Mouse (Mus musculus): ENCODE results near the gene Atxn7l1. TPM values are rescaled to one million over a fixed set of nuclear protein-coding genes. Genes with fewer than 3 reads are reported as not detected.

Gene Atxn7l1
- polyA plus RNA-seq, 1 experiment from 2014 or later, result 10.8 TPM

DNA sequence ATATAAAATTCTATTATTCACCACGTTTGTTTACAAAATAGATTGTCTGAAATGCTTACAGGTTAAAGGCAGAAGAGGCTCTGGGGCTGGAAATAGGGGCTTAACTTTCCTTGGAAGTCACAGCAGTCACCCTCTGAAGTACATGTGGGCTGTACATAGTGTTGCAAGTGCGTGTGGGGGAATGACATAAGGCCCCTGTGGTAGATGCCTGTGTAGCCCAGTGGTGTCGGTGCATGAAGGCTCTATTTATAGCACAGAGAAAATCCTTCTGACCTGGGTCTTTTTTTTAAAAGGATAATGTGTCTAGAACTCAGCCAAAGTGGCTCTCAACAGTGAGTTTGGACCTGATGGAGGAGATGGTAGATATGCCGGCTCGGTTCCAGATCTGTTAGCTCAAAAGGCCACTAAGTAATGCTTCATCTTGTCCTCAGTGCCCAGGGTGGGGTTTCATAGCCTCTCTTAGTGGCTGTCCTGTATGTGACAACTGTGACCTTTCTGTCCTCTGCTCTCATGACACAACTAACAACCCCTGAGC lies 111.6 kb downstream of the Atxn7l1 start:
- Histone ChIP-seq H3K27ac (ENCODE audit: low read length) (peak overlapping the region; percentile 40; the same call in 1 of the 2 replicates), H3K4me1 (ENCODE audit: control insufficient read depth, insufficient read depth, low read length) (peaks cover 7% of the 10 kb centered on the region), H3K4me3 (ENCODE audit: low read length) (no peak overlapping the region), H3K9ac (ENCODE audit: low read length) (no peak overlapping the region), H3K4me2 (ENCODE audit: low read depth, low read length) (no peak overlapping the region), H3K36me3 (ENCODE audit: control insufficient read depth, insufficient read depth) (no peaks in the 10 kb centered on the region), H3K9me3 (replicated peaks; ENCODE audit: control insufficient read depth, low read length) (no peaks in the 10 kb centered on the region; the same call in 1 of the 2 replicates), H3K27me3 (ENCODE audit: control insufficient read depth, insufficient read depth, low read length) (no peaks in the 10 kb centered on the region)
- 54% methylated on average over 5 of the region's 5 CpGs for WGBS
- peak; percentile 69; the same call in 1 of the 2 replicates for ATAC-seq (replicated peaks; ENCODE audit: extremely low read depth, insufficient read depth, low FRiP score)

DNA sequence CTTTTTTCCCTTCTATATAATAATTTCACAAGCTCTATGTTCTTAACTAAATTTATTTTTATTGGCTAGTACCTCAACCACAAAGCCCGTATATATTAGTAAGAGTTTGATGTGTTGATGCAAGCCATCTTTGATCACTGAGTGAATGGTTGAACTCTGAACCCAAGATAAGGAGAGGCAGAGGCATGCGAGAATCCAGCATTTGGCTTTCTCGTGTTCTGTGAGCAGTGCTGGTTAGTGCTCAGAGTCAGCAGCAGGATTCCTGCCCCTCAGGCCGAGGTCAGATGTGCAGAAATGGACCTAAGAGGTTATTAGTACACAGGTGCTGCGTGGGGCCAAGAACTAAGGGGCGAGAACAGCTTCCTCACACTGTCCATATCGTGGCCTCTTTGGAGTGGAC lies 113.1 kb downstream of the Atxn7l1 start:
- no peaks in the 10 kb centered on the region; the same call in 1 of the 2 replicates for H3K9me3 ChIP-seq (replicated peaks; ENCODE audit: control insufficient read depth, low read length)
- no peak overlapping the region for H3K4me3 ChIP-seq (ENCODE audit: low read length)
- H3K4me2 ChIP-seq (ENCODE audit: low read depth, low read length), result no peak overlapping the region
- no peaks in the 10 kb centered on the region for H3K36me3 ChIP-seq (ENCODE audit: control insufficient read depth, insufficient read depth)
- peaks cover 7% of the 10 kb centered on the region for H3K4me1 ChIP-seq (ENCODE audit: control insufficient read depth, insufficient read depth, low read length)
- WGBS, result 59% methylated on average over 7 of the region's 7 CpGs
- H3K9ac ChIP-seq (ENCODE audit: low read length), result no peak overlapping the region
- H3K27ac ChIP-seq (ENCODE audit: low read length), result no peak overlapping the region
- no peak for ATAC-seq (replicated peaks; ENCODE audit: extremely low read depth, insufficient read depth, low FRiP score)
- H3K27me3 ChIP-seq (ENCODE audit: control insufficient read depth, insufficient read depth, low read length), result no peaks in the 10 kb centered on the region

DNA sequence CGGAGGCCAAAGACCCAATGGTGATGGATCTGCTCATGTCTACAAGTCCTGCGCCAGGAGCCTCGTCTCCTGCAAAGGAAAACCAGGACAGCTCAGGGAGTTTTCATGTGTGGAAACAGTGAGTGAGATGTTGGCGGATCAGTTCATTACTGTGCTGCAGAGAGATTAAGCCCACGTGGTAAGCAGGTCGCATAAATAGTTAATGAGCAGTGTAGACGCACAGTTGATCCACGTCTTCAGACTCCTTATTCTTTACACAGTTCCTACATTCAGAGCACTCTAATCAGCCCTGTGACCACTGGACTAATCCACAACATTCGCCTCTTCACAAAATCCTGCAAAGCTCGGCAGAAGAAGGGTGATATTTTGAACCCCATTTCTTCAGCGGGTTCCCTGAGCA lies 118.4 kb downstream of the Atxn7l1 start:
- H3K36me3 ChIP-seq (ENCODE audit: control insufficient read depth, insufficient read depth), result no peaks in the 10 kb centered on the region
- ATAC-seq (replicated peaks; ENCODE audit: extremely low read depth, insufficient read depth, low FRiP score), result no peak
- H3K4me1 ChIP-seq (ENCODE audit: control insufficient read depth, insufficient read depth, low read length), result no peaks in the 10 kb centered on the region
- H3K9ac ChIP-seq (ENCODE audit: low read length), result no peak overlapping the region
- H3K27ac ChIP-seq (ENCODE audit: low read length), result no peak overlapping the region
- H3K4me3 ChIP-seq (ENCODE audit: low read length), result no peak overlapping the region
- no peaks in the 10 kb centered on the region; the same call in 1 of the 2 replicates for H3K9me3 ChIP-seq (replicated peaks; ENCODE audit: control insufficient read depth, low read length)
- no peaks in the 10 kb centered on the region for H3K27me3 ChIP-seq (ENCODE audit: control insufficient read depth, insufficient read depth, low read length)
- 86% methylated on average over 11 of the region's 11 CpGs for WGBS
- H3K4me2 ChIP-seq (ENCODE audit: low read depth, low read length), result no peak overlapping the region

DNA sequence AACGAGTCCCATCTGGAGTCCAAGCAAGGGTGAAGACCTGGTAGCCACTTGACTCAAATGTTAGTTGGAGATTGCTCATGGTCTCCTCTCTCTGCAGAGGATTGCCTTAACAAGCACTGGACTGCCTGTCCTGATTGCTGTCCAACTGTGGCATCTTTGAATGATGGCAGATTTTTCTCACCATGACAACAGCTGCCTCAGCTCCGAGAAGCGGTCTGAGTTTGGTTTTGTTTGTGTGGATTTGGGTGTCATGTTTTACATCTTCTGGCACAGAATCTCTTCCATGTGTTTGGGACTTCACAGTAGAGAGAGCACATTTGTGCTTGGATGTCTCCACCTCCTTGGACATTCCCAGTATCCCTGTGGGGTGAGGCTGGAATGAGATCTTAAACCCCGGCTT lies 120.5 kb downstream of the Atxn7l1 start:
- no peak overlapping the region for H3K4me3 ChIP-seq (ENCODE audit: low read length)
- H3K9me3 ChIP-seq (replicated peaks; ENCODE audit: control insufficient read depth, low read length), result no peaks in the 10 kb centered on the region; the same call in 1 of the 2 replicates
- ATAC-seq (replicated peaks; ENCODE audit: extremely low read depth, insufficient read depth, low FRiP score), result no peak
- no peaks in the 10 kb centered on the region for H3K36me3 ChIP-seq (ENCODE audit: control insufficient read depth, insufficient read depth)
- H3K9ac ChIP-seq (ENCODE audit: low read length), result no peak overlapping the region
- WGBS, result 70% methylated on average over 4 of the region's 4 CpGs
- H3K27ac ChIP-seq (ENCODE audit: low read length), result no peak overlapping the region
- H3K27me3 ChIP-seq (ENCODE audit: control insufficient read depth, insufficient read depth, low read length), result no peaks in the 10 kb centered on the region
- H3K4me1 ChIP-seq (ENCODE audit: control insufficient read depth, insufficient read depth, low read length), result no peaks in the 10 kb centered on the region
- no peak overlapping the region for H3K4me2 ChIP-seq (ENCODE audit: low read depth, low read length)

DNA sequence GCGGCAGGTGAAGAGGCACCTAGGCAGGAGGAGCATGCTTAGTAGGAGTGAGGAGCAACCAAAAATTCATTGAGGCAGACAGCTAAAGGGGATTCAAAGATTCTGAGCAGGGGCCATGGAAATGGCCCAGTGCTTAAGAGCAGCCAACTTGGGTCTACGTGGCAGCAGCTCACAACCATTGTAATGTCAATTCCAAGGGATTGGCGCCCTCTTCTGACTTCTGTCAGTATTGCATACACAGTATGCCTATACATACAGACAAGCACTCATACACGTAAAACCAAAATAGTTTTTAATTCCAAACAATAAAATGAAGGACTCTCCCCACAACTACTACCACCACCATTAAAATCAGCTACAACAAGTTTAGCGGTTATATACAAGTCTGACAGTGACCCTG lies 122.2 kb downstream of the Atxn7l1 start:
- 79% methylated on average over 5 of the region's 5 CpGs for WGBS
- Histone ChIP-seq H3K4me1 (ENCODE audit: control insufficient read depth, insufficient read depth, low read length) (no peaks in the 10 kb centered on the region), H3K9me3 (replicated peaks; ENCODE audit: control insufficient read depth, low read length) (no peaks in the 10 kb centered on the region), H3K27ac (ENCODE audit: low read length) (no peak overlapping the region), H3K9ac (ENCODE audit: low read length) (no peak overlapping the region), H3K27me3 (ENCODE audit: control insufficient read depth, insufficient read depth, low read length) (no peaks in the 10 kb centered on the region), H3K36me3 (ENCODE audit: control insufficient read depth, insufficient read depth) (no peaks in the 10 kb centered on the region), H3K4me3 (ENCODE audit: low read length) (no peak overlapping the region), H3K4me2 (ENCODE audit: low read depth, low read length) (no peak overlapping the region)
- ATAC-seq (replicated peaks; ENCODE audit: extremely low read depth, insufficient read depth, low FRiP score), result no peak

DNA sequence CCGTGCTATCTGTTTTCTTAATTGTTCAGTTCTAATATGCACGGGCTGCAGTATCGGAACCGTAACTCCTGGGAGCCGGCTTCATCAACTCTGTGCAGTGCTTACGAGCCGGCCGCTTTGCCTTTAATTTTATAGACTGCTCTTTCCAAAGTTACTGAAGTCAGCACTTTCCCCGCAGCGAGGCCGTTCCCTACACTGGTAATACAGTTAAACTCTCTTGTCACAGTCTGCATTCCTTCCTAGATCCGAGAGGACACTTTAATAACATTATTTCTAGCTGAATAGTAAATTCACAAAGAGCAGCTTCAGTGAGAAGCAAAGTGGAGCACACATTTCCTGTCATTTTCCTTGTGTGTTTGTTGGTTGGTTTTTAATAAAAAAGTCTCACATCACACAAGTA lies 124.4 kb downstream of the Atxn7l1 start:
- no peak overlapping the region for H3K9ac ChIP-seq (ENCODE audit: low read length)
- H3K4me1 ChIP-seq (ENCODE audit: control insufficient read depth, insufficient read depth, low read length), result no peaks in the 10 kb centered on the region
- H3K9me3 ChIP-seq (replicated peaks; ENCODE audit: control insufficient read depth, low read length), result no peaks in the 10 kb centered on the region
- no peaks in the 10 kb centered on the region for H3K36me3 ChIP-seq (ENCODE audit: control insufficient read depth, insufficient read depth)
- ATAC-seq (replicated peaks; ENCODE audit: extremely low read depth, insufficient read depth, low FRiP score), result no peak
- 88% methylated on average over 12 of the region's 12 CpGs for WGBS
- no peak overlapping the region for H3K4me2 ChIP-seq (ENCODE audit: low read depth, low read length)
- H3K27me3 ChIP-seq (ENCODE audit: control insufficient read depth, insufficient read depth, low read length), result no peaks in the 10 kb centered on the region
- no peak overlapping the region for H3K27ac ChIP-seq (ENCODE audit: low read length)
- H3K4me3 ChIP-seq (ENCODE audit: low read length), result no peak overlapping the region

DNA sequence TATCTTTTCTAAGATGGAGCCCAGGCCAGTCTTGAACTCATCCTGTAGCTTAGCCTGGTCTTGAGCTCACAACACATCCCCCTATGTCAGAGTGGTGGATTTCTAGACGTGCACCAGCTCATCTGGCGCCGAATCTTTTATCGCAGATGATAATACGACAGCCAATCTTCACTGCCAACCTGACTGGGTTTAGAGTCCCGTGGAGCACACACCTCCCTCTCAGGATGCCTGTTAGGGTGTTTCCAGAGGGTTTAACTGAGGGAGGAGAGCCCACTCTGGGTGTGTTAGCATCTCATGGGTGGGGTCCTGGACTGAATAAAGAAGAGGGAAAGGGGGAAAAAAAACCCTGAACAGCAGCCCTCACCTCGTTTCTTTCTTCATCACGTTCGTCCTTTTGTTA lies 124.9 kb downstream of the Atxn7l1 start:
- no peak overlapping the region for H3K9ac ChIP-seq (ENCODE audit: low read length)
- 83% methylated on average over 9 of the region's 9 CpGs for WGBS
- no peak for ATAC-seq (replicated peaks; ENCODE audit: extremely low read depth, insufficient read depth, low FRiP score)
- H3K4me3 ChIP-seq (ENCODE audit: low read length), result no peak overlapping the region
- H3K9me3 ChIP-seq (replicated peaks; ENCODE audit: control insufficient read depth, low read length), result no peaks in the 10 kb centered on the region
- no peaks in the 10 kb centered on the region for H3K36me3 ChIP-seq (ENCODE audit: control insufficient read depth, insufficient read depth)
- no peak overlapping the region for H3K4me2 ChIP-seq (ENCODE audit: low read depth, low read length)
- H3K27me3 ChIP-seq (ENCODE audit: control insufficient read depth, insufficient read depth, low read length), result no peaks in the 10 kb centered on the region
- no peak overlapping the region for H3K27ac ChIP-seq (ENCODE audit: low read length)
- H3K4me1 ChIP-seq (ENCODE audit: control insufficient read depth, insufficient read depth, low read length), result no peaks in the 10 kb centered on the region

DNA sequence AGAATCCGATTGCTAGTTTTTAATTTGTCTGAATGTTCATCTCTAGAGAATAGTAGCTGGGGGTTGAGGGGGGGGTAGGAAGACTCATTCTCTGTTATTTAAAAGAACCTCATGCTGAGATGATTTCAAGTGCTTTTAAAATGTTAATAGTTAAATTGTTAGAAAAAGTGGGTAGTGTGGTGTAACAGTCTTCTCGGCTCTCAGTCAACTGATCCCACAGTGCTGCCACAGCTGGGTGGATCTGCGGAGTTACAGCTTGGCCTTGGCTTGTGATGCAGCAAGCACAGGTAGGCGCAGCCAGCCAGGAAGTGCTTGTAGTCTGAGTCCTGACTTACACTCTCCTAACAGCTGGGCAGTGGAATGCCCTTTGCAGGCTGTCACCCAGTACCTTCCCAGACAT lies 125.7 kb downstream of the Atxn7l1 start:
- H3K4me1 ChIP-seq (ENCODE audit: control insufficient read depth, insufficient read depth, low read length), result no peaks in the 10 kb centered on the region
- H3K4me2 ChIP-seq (ENCODE audit: low read depth, low read length), result no peak overlapping the region
- ATAC-seq (replicated peaks; ENCODE audit: extremely low read depth, insufficient read depth, low FRiP score), result no peak
- H3K27me3 ChIP-seq (ENCODE audit: control insufficient read depth, insufficient read depth, low read length), result no peaks in the 10 kb centered on the region
- H3K4me3 ChIP-seq (ENCODE audit: low read length), result no peak overlapping the region
- no peak overlapping the region for H3K9ac ChIP-seq (ENCODE audit: low read length)
- H3K36me3 ChIP-seq (ENCODE audit: control insufficient read depth, insufficient read depth), result no peaks in the 10 kb centered on the region
- WGBS, result 84% methylated on average over 4 of the region's 4 CpGs
- no peaks in the 10 kb centered on the region for H3K9me3 ChIP-seq (replicated peaks; ENCODE audit: control insufficient read depth, low read length)
- no peak overlapping the region for H3K27ac ChIP-seq (ENCODE audit: low read length)

DNA sequence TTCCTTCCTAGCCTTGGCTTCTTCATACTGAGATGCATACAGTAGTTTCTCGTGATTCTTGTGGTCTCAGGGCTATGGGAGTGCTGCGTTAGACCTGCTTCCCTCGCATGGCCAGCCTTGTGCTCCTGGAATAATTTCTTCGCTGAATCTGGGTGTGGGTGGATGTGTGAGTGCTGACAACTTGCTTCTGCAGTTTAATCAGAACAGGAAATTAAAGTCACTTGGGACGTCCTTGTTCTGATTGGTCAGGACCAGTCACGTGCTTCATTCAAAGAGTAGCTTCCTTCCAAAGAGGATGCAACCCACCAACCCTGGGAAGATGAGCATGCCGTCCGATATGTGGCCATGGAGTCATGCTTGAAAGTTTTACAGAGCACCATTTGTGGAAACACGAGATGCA lies 126.2 kb downstream of the Atxn7l1 start:
- H3K4me3 ChIP-seq (ENCODE audit: low read length), result no peak overlapping the region
- no peak overlapping the region for H3K27ac ChIP-seq (ENCODE audit: low read length)
- no peak for ATAC-seq (replicated peaks; ENCODE audit: extremely low read depth, insufficient read depth, low FRiP score)
- H3K4me1 ChIP-seq (ENCODE audit: control insufficient read depth, insufficient read depth, low read length), result no peaks in the 10 kb centered on the region
- H3K4me2 ChIP-seq (ENCODE audit: low read depth, low read length), result no peak overlapping the region
- 70% methylated on average over 9 of the region's 9 CpGs for WGBS
- no peaks in the 10 kb centered on the region for H3K36me3 ChIP-seq (ENCODE audit: control insufficient read depth, insufficient read depth)
- H3K27me3 ChIP-seq (ENCODE audit: control insufficient read depth, insufficient read depth, low read length), result no peaks in the 10 kb centered on the region
- H3K9me3 ChIP-seq (replicated peaks; ENCODE audit: control insufficient read depth, low read length), result no peaks in the 10 kb centered on the region
- no peak overlapping the region for H3K9ac ChIP-seq (ENCODE audit: low read length)
